Mouse (Mus musculus) R1 (cell line): Measurements from ENCODE around the gene Rfxank.

ENCODE experiments used
- DNase-seq: peaks from one replicate; pipeline ENCODE4 v3.0.0-alpha.2; 2018; ENCODE audit warnings: low read depth, low spot score

Rfxank gene

DNA sequence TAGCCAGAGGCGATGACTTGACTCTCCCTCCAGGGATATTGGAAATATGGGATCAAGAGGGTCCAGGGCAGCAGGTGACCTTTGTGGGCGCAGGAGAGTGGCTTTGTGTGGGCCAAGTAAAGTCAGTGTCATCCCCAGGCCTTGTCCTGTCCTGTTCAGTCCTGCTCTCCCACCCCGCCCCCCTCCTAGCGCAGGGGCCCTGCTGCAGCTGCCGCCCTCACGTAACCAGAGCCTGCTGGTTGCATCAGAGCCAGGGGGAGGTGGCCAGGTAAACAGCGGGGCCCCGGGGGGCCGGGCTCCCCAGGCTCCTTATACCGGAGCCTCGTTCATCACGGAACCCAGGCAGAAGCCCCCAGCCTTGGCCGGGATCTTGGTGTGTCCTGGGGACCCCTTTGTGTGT is 11.2 kb upstream of the Rfxank start:
- no peak for DNase-seq

DNA sequence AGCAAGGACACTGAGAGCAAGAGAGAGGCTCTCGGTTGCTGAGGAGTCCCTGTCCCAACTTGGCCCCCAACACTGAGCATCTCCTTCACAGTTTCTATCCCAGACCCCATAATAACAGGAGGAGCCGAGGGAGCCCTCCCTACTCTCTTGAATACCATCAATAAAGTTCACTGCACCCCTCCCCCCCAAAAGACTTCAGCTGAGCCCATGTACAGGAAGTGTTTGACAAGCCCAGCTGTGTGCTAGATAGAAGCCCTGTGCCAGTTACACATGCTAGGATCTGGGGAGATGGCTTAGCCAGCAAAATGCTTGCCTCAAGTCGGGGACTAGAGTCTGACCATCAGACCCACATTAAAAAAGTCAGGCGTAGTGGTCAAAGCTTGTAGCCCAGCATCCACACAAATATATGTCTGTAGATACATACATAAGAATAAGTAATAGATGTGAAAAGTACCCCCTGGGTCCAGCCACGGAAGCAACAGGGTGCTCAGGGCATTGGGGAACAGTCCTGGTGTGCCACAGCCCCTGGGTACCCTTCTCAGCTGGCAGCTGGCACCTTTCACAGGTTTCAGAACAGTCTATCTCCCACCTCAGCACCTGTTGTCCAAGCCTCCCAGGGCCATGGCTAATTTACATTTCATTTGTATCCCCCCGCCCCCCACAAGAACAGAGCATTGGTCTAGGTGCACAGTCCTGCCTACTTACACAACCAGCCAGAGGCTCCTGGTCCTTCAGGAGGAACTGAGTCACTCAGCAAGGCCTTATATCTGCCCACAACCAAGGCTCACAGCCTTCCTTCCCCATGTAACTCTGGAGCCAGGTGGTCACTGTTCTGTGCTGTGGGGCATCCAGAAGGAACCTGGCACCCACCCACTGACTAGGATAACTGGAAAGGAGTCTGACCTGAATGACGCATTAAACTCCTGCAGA is 9.0 kb upstream of the Rfxank start:
- no peak for DNase-seq

DNA sequence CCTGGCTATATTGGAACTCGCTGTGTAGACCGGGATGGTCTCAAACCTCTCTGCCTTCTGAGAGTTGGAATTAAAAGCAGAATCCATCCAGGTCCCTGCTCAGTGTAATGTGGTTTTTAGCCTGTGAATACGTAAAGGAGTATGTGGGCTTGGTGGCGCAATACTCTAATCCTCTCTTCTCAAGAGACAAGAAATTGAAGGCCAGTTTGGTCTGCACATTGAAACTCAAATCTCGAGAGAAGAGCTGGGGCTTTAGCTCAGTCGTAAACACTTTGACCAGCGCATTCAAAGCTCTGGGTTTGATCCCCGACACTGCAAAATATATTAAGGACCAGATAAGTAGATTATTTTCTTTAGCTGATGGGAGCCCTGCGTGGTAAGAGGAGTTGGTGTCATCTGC is 1.0 kb upstream of the Rfxank start:
- no peak for DNase-seq

DNA sequence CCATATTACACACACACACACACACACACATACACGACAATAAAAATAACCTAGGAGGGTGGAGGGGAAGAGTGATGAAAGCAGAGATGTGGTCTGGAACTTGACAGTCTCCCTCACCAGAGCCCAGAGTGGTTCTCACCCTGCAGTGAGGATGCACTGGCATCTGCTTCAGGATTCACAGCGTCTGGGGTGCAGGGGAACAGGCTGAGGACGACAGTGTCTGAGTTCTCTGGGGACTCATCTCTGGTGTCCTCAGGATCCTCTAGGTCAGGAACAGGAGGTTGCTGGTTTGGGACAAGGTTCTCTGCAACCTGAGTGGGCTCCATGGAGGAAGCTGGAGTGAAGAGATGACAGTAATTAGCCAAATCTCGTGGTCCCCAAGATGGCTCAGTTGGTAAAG is 1.1 kb downstream of the Rfxank start:
- no peak for DNase-seq

DNA sequence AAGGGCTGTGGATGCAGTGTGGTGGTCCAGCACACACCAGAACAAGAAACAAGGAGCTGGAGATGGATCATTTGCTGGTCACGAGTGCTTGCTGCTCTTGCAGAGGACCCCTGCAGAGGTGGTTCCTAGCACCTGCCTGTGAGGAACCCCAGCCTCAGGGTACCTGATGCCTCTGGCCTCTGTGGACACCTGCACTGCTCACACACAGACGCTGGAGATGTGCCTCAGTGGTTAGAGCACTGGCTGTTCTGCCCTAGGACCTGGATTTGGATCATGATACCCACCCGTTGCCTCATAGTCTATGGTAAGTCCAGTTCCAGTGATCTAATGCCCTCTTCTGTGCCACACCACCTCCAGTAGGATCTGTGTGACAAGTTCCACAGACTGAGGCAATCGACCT is 2.4 kb downstream of the Rfxank start:
- no peak for DNase-seq

DNA sequence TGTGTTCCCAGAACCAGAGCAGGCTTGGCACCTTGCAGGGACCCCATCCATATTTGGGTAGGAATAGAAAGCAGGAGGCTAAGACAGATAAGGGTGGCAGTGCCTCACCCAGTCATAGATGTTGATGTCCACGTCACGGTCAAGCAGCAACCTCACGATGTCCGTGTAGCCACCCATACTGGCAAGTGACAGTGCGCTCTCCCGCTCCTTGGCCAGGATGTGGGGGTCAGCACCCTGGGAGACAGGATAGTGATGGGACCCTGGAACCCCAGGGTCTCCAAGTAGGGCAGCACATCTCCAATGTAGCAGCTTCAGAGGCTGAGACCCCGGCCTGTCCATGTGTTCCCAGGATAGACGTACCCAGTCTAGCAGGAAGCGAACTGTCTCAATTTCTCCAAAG is 4.0 kb downstream of the Rfxank start:
- no peak for DNase-seq

DNA sequence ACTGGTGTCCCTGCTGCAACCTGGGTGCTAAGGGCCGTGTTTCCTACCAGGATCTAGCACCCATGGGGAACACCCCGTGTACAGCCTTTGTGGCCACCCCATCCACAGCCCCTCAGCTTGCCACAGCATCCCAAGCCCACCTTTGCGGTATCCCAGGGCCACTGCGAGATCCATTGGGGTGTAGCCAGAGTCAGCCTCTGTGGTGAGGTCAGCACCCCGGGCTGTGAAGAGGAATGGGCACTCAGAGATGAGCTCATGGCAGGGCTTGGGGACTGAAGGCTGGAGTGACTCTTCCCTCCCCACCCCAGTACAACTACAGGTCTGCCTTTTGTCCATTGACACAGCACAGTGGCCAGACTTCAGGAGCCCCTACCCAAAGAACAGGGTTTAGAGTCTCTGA is 4.9 kb downstream of the Rfxank start:
- no peak for DNase-seq

DNA sequence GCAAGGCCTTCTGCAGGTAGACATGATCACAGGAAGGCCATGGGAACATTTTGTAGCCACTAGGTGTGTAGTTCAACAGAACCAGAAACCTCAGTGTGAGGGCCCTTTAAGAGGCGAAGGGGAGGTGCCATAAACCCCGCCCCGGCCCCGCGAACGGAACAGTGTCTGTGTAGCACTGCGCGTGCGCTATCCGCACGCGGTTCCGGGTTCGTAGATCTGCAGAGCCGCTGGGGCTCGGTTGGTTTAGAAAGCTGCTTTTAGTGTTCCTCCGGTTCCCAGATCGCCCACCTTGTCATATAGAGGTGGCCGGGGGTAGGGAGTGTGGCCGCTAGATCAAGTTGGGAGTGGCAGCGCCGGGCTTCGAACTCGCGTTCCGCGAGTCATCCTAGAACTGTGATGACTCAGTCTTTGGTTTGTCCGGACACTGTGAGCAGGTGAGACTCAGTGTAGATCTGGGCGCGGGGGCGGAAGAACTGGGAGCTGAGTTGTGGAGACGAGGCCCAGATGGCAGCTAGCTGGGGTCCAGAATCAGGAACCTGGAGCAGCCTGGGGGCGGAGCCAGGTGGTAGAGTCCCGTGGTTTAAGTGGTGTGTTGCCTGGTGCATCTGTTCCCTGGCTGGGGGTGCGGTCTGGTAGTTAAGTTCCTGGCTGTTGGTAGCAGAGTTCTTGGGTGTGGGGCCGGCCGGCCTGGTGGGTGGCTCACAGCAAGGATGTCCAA is 7.6 kb downstream of the Rfxank start, which contains the start of gene Nr2c2ap:
TSS of gene Nr2c2ap (plus strand) at position 168 of the 718 bp plus-strand sequence.
- DNase-seq = peak; percentile 94

DNA sequence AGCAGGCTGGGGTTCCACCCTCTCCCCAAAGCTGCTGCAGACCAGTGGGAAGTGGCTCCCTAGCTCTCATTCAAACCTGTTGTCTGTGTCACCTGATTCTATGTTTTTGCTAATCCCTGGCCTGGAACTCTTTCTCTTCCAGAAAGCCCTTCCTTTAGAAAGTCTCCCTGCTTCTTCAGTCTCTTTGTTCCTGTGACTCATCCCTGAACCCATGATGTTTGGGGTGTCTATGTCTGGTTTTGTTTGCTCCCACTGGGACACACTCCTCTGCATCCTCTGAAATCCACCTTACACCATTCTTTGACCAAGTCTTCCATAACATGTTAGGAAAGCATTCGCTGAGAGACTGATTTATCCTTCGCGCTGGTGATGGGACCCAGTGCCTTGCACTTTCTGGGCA is 8.9 kb downstream of the Rfxank start:
- peak; percentile 39 for DNase-seq

DNA sequence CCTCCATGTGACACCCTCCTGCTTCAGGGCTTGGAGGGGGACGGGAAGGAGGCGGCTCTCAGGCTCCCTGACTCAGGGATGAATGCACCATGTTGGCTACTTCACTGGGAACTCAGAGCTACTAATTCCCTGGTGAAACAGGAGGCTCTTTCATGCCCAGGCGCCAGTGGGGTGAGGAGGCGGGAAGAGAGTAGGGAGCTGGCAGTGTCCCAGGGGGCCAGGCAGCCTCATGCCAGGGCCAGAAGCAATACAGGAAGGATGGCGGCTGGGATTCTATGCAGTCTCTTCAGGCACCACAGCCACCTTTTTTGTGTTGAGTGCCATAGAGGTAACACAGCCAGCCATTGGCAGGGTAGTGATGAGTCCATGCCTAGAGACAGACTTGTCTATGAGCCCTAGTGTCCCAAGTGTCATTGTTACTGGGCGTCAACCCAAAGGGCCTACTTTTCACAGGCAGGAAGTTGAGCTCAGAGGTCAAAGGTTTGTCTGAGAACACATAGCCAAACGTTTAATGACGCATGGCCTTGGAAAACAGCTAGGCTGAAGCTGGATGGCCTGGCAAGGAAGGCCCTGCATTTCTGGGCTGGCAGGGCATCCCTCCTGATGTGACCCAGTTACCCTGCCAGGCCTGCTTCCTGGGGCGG is 9.5 kb downstream of the Rfxank start:
- peak; percentile 33 for DNase-seq

DNA sequence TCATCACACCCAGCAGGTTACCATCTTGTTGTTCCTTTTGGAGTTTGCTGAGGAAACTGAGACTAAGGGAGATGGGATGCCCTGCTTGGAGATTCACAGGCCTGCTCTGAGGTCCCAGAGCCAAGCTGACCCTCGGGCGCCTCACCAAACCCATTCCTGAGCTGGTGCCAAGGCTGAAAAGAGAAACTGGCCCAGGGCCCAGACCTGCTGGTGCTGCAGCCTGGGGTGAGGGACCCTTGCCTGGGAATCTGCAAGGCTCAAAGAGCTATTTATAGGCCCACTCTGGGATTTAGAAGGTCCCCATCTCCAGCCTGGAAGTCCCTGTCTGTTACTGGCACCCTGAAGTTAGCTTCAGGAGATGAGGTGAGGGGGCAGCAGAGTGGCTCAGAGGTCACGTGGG is 10.5 kb downstream of the Rfxank start:
- no peak for DNase-seq

DNA sequence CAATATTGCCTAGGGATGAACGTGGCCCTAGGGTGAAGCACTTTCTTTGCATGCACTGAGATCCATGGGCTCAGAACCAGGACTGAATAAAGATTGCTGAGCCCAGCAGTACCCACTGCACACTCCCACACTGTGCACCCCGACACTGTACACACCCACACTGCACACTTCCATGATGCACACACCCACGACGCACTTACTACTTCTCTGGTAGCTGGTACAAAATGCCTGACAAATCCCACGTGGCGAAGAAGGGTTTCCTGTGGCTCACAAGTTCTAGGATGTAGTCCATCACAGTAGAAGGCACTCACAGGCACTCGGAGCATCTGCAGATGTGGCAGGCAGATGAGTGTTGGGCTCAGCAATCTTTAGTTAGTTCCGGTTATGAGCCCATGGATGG is 14.0 kb downstream of the Rfxank start:
- DNase-seq = no peak

DNA sequence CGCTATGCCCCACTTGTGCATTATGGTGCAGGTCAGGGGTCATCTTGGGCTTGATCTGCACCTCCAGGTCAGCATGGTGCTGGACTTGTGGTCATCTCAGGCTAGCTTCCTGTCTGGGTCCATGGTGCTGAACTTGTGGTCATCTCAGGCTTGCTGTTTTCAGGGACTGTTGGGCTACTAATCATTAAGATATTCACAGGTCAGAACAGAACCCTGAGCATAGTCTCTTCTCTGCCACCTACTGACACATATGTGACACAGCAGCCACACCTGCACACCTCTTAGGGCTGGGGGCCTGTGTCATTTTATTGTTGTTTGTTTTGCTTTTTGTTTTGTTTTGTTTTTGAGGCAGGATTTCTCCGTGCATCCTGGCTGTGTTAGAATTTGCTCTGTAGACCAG is 16.1 kb downstream of the Rfxank start:
- DNase-seq = peak; percentile 51

DNA sequence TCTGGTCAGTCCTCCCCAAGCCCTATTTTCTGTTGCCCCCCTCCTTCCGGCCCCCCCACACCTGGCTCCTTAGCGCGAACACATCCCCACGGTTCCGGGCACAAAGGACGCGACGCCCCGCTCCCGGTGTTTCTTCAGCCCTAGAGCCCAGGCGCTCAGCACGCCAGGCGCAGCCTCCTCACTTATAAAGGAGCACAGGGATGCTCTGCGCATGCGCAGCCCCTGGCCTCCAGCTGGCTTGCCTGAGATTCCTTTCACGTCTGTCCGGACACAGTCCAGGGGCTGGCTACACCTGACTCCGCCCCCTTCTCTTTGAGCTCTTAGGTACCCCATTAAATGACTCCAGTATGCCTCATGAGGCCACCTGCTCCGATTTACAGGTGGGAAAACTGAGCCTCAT is 18.3 kb downstream of the Rfxank start, which contains the start of gene Ncan:
TSS of gene Ncan (minus strand) at position 207 of the 400 bp plus-strand sequence.
- DNase-seq = peak; percentile 94

DNA sequence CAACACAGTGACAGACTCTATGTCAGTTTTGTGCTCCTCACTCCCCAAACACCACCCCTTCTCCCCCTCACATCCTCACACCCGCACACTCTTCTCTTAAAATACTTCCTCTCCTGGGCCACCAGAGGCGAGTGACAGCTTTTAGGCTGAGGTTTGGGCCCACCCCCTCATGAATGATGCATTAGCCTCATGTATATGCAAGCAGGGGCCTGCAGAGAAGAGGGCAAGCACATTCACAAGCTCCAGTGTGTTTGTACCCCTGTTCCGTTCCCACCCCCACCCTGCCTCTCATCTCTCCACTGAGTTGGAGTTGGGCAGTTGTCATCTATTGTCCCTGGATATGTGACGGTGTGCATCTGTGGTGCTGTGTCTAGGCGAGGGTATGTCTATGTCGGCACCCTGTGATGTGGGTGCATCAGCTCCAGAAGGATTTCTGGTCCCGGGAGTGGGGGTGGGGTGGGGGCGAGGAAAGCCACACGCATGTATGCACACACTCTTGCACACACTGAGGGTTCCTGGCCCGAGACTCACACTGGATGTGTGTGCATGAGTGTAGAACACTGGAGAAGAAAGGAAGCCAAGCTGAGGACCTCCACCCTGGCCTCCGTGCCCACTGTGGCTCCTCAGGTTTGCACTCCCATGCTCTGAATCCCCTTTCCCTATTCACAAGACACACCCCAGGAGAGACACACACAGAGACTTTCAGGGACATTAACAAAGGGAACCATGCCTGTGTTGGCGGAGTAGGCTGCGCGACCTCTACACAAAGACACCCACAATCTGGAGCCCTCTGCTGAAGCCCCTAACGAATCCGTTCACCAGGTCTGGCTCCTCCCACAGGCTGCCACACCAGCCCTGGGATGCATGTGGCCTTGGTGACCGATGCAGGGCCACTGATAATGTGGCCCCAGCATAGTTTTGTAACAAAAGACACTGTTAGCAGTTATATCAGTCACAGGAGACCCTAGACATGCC is 19.9 kb downstream of the Rfxank start:
- DNase-seq = peak; percentile 78

DNA sequence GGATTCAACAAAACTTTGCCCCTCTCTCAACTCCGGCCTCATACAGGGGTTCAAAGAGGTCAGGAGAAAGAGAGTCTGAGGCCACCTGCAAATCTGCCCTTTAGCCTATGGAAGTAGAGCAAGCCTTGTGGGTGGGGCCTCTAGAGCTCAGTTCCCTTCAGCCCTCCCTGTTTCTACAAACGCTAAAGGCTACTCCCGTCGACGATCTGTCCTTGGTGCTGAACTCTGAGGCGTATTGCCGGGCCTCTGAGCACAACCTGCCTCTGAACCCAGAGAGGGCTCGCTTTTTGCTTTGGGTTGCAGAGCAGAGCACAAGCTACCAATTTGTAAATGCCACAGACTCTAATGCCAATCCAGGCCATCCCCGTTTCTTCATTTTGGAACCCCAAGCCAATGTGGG is 21.3 kb downstream of the Rfxank start:
- DNase-seq = peak; percentile 90

DNA sequence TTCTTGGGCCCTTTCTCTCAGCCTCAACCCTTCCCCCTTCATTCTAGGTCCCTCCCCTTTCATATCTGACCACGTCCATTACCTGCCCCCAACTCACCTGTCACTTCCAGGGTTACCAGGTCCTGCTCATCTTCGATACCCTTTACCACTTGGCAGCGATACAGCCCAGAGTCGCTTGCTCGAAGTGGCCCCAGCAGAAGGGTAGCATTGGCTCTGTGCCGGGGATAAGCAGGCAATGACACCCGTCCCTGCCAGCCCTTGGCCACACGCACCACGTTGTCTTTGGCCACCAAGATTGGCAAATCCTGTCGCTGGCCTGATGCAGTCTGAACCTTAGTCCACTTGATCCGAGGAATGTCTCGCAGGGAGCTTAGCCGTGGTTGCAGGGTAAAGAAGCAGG is 24.1 kb downstream of the Rfxank start:
- DNase-seq = no peak

DNA sequence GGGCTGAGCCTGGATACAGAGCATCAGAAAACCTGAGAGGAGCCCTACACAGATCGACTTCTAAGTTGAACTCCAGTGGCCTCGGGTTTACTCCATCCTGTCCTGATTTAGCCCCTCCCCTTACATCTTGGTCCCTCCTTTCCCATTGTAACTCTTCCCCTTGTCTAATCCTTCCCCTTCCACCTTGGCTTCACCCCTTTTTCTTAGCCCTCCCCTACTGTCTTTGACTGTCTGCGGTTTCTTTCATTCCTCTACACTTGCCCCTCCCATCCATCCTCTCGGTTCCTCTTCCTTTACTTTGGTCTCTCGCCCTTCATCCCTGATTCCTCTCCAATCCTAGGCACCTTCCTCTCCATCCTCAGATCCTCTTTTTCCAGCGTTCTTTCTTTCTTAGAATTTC is 24.5 kb downstream of the Rfxank start:
- DNase-seq = no peak

DNA sequence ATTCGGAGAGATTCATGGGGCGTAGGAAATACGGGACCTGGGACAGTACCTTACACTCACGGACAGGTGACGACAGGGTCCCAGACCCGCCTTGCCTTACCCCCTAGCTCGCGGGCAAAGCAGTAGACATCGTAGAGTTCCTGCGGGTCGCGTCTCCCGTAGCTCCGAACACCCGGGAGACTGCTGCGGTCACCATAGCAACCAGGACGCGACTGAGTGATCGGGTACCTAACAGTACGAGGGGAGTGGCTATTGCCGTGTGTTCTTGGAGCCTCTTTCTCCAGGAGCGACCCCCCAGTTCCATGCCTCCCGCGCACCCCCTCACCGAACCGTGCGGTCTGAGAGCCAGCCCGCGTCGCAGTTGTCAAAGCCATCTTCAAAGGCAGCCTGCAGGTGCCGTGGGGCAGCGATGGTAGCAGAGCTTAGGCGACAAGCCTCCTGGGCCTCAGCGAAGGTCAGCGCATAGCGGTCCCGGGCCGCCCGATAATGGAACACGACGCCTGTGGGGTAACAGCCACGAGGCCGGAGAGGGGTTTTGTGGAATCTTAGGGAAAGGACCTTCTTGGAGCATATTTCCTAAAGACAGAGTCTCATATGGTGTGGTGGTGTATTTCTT is 26.4 kb downstream of the Rfxank start:
- peak; percentile 64 for DNase-seq

DNA sequence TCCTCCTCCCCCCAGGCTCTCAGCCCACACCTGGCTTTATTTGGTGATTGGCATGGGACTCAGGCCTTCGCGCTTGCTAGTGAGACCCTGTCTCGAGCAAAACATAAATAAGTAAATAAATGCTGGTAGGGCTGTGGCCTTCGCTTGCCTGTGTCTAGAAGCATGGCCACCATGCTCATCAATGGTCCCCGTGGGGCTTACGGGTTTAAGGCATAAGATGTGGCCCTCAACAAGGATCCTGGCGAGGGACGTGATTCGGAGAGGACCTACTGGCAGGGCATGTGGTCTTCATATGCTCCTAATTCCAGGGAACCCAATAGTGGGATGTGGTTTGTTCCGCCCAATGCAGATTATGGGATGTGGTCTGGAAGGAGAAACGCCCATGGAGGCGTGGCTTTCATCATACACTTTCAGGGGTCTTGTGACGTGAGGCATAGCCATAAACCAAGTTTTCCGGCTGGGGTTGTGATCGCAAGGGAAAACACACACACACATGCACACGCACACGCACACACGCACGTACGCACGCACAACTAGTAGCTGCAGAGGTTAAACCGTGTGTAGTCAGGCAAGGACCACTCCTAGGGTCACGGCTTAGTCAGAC is 27.7 kb downstream of the Rfxank start:
- DNase-seq = peak; percentile 77
